Mouse (Mus musculus) thymus, adult 2 months (tissue): ENCODE measurements around the gene Grin2b.

Source experiments
- CTCF ChIP-seq: fragments of 200-500 bp; IDR thresholded peaks from 2 replicates; pipeline ENCODE4 v1.5.1; 2012; ENCODE audit warnings: mild to moderate bottlenecking, control low read depth, low read length, moderate library complexity, borderline replicate concordance; ENCODE audit not compliant: control insufficient read depth, poor library complexity, insufficient read depth; ENCODE audit errors: extremely low read depth
- POLR2A ChIP-seq: fragments of 200-500 bp; IDR thresholded peaks from 2 replicates; pipeline ENCODE4 v1.6.1; 2012; ENCODE audit warnings: mild to moderate bottlenecking, low read length, control low read depth, moderate library complexity; ENCODE audit not compliant: control insufficient read depth, poor library complexity, insufficient read depth; ENCODE audit errors: extremely low read depth

DNA sequence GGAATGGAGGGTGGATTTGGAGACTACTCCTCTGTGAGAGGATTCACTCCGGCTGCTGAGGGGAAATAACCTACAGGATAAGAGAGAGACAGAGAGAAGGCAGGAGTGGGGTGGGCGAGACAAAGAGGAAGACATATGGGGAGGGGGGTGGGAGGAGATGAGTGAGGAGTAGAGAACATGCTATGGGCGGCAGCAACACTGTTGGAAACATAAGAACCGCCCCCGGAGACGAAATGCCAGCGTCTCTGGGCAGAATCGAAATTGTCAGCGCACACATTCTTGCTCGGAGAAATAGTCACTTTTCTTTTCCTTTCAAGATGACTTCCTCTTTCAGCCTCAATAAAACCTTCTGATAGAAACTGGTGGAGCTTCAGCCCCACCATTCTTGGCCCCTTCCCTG is 274.1 kb downstream of the Grin2b start:
- TF ChIP-seq CTCF (no peak), POLR2A (no peak)
